Mouse (Mus musculus) olfactory bulb, adult 2 months (tissue): ENCODE measurements around the gene Pik3r6.

Source experiments
- CTCF ChIP-seq: fragments of 200-500 bp; IDR thresholded peaks from 2 replicates; pipeline ENCODE4 v1.5.1; 2012; ENCODE audit warnings: low read depth, mild to moderate bottlenecking, low read length, moderate library complexity; ENCODE audit not compliant: insufficient read depth
- POLR2A ChIP-seq: fragments of 200-500 bp; IDR thresholded peaks from 2 replicates; pipeline ENCODE4 v1.6.1; 2012; ENCODE audit warnings: mild to moderate bottlenecking, low read depth, low read length, moderate library complexity; ENCODE audit not compliant: insufficient read depth

- no peak for TF ChIP-seq POLR2A
- TF ChIP-seq CTCF, result no peak
Observed at GRCm38 (mm10) chr11:68544554-68544953, 41.7 kb downstream of the Pik3r6 start.
